13 mouse cellular contexts compared by ENCODE assay signal in genomic region chr15:80140302-80140701, GRCm38 (mm10).
"Had no signal": no experiment of that assay in that cellular context is flagged by ENCODE, and none has a peak within 500 bp of the region (broad histone marks: within the 10 kb centered on the region; RNA-seq: fewer than 3 reads in every experiment).

No protein-coding gene starts in this region.

- DNase-seq: kidney, adult 2 months; kidney, postnatal 14 days; kidney, postnatal 4 days; liver, embryonic 13.5 days; lung, adult 2 months; lung, postnatal 36 days; thymus, postnatal 25 days had no signal

- H3K27ac ChIP-seq: midbrain, embryonic 10.5 days; midbrain, embryonic 13.5 days; neural tube, embryonic 13.5 days had no signal

- H3K9me3 ChIP-seq: megakaryocyte, embryonic 14.5 days; midbrain, embryonic 13.5 days had no signal

- H3K4me2 ChIP-seq: liver, embryonic 13.5 days; midbrain, embryonic 13.5 days; neural tube, embryonic 13.5 days had no signal

- H3K27me3 ChIP-seq: liver, embryonic 13.5 days; megakaryocyte, embryonic 14.5 days; midbrain, embryonic 13.5 days; neural tube, embryonic 13.5 days had no signal

- ATAC-seq: midbrain, embryonic 13.5 days; midbrain, embryonic 16.5 days had no signal

- H3K4me3 ChIP-seq: liver, embryonic 13.5 days; megakaryocyte, embryonic 14.5 days; midbrain, embryonic 10.5 days; midbrain, embryonic 13.5 days; myocyte; neural tube, embryonic 13.5 days had no signal

- H3K9ac ChIP-seq: liver, embryonic 13.5 days; midbrain, embryonic 13.5 days; neural tube, embryonic 13.5 days had no signal
